15 mouse cellular contexts compared by ENCODE assay signal in the genomic region with DNA sequence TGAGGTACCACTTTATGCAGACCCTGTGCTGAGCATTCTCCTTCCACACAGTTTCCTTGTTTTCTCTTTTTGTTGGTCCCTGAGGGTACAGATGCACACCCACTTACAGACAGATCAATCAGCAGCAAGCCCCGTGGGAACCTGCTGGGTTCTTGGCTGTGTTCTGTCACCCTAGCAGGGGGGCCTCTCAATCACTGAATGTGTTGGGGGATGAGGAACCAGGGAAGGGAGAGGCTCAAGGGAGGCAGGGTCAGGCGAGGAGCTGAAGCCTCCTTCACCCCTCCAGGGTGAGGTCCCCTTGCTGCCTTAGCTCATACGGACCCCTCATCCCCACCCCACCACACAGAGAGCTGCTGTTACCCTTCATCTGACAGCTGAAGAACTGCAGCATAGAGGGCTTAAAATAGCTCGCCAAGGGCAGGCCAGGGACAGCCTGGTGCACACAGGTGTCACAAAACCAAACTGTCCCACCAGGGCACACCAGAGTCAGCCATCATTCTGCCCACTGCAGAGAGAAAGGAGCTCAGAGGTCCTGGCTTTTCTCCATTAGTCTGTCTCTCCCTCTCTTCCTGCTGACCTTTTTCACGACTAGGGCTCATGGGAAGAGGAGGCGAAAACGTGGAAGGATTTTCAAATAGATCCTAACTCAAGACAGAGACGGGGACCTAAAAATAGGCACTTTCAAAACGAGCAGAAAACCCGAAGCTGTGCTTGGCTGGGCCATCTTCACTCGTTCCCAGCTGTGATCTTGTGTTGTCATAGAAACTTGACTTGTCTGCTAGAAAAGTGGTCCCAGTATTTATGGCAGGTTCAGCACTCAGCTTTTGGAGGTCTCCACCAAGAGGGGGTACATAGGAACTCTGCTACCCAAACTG. TPM values are rescaled to one million over a fixed set of nuclear protein-coding genes. Genes with fewer than 3 reads are reported as not detected.
DNase-seq lines count a peak whose midpoint lies in the region; ATAC-seq and TF ChIP-seq lines count a peak whose summit lies in the region.
"Had no signal": no experiment of that assay in that cellular context is flagged by ENCODE, and none has a peak within 500 bp of the region (broad histone marks: within the 10 kb centered on the region; RNA-seq: fewer than 3 reads in every experiment).

No protein-coding gene starts in this region.

- H3K9ac ChIP-seq in hindbrain, embryonic 15.5 days = no peak overlapping the region
- no peak overlapping the region for H3K9ac ChIP-seq in hindbrain, embryonic 14.5 days
- H3K9ac ChIP-seq in heart, embryonic 12.5 days = no peak overlapping the region
- H3K9ac ChIP-seq: embryonic facial prominence, embryonic 15.5 days; liver, embryonic 13.5 days had no signal

- peaks cover 22% of the 10 kb centered on the region for H3K4me1 ChIP-seq in hindbrain, embryonic 15.5 days (replicated peaks)
- H3K4me1 ChIP-seq in hindbrain, embryonic 14.5 days (replicated peaks; ENCODE audit: control insufficient read depth, insufficient read depth, low read length) = peaks cover 13% of the 10 kb centered on the region
- peaks cover 27% of the 10 kb centered on the region for H3K4me1 ChIP-seq in heart, embryonic 12.5 days (replicated peaks)
- H3K4me1 ChIP-seq in olfactory bulb, adult 2 months (ENCODE audit: control insufficient read depth, insufficient read depth, low read length) = peaks cover 47% of the 10 kb centered on the region
- H3K4me1 ChIP-seq: embryonic facial prominence, embryonic 15.5 days; liver, embryonic 13.5 days had no signal

- H3K27me3 ChIP-seq in hindbrain, embryonic 15.5 days = no peaks in the 10 kb centered on the region
- no peaks in the 10 kb centered on the region for H3K27me3 ChIP-seq in hindbrain, embryonic 14.5 days (ENCODE audit: control insufficient read depth, insufficient read depth, low read length)
- H3K27me3 ChIP-seq in heart, embryonic 12.5 days (replicated peaks) = no peaks in the 10 kb centered on the region
- H3K27me3 ChIP-seq: embryonic facial prominence, embryonic 15.5 days; liver, embryonic 13.5 days had no signal

- no peak for TF ChIP-seq CTCF in olfactory bulb, adult 2 months (IDR thresholded peaks at IDR 0.05; ENCODE audit: insufficient read depth, low read depth, low read length)

- 46% methylated on average over 11 of the region's 11 CpGs for WGBS in hindbrain, embryonic 15.5 days
- 49% methylated on average over 11 of the region's 11 CpGs for WGBS in hindbrain, embryonic 14.5 days
- 25% methylated on average over 11 of the region's 11 CpGs for WGBS in heart, embryonic 12.5 days
- WGBS in olfactory bulb, adult 2 months = 12% methylated on average over 11 of the region's 11 CpGs

- H3K9me3 ChIP-seq in hindbrain, embryonic 15.5 days = no peaks in the 10 kb centered on the region
- H3K9me3 ChIP-seq in hindbrain, embryonic 14.5 days (ENCODE audit: control insufficient read depth, low read length) = no peaks in the 10 kb centered on the region
- H3K9me3 ChIP-seq in heart, embryonic 12.5 days (replicated peaks) = no peaks in the 10 kb centered on the region; the same call in 1 of the 2 replicates
- H3K9me3 ChIP-seq: embryonic facial prominence, embryonic 15.5 days; liver, embryonic 13.5 days had no signal

- no peak overlapping the region for H3K4me2 ChIP-seq in hindbrain, embryonic 15.5 days
- no peak overlapping the region for H3K4me2 ChIP-seq in hindbrain, embryonic 14.5 days (replicated peaks)
- H3K4me2 ChIP-seq in heart, embryonic 12.5 days = peak overlapping the region; percentile 22
- H3K4me2 ChIP-seq: embryonic facial prominence, embryonic 15.5 days; liver, embryonic 13.5 days had no signal

- no peak for ATAC-seq in hindbrain, embryonic 15.5 days (ENCODE audit: low FRiP score, low read depth)
- ATAC-seq in hindbrain, embryonic 14.5 days (ENCODE audit: low FRiP score) = no peak
- peak; percentile 43; the same call in 1 of the 2 replicates for ATAC-seq in heart, embryonic 12.5 days (ENCODE audit: insufficient number of reproducible peaks, low FRiP score)
- no peak for ATAC-seq in activated CD4-positive, CD25-positive, alpha-beta regulatory T cell, adult 4 months

- peaks cover 22% of the 10 kb centered on the region for H3K36me3 ChIP-seq in hindbrain, embryonic 15.5 days
- H3K36me3 ChIP-seq in hindbrain, embryonic 14.5 days (replicated peaks; ENCODE audit: control insufficient read depth, insufficient read depth) = peaks cover 9% of the 10 kb centered on the region
- H3K36me3 ChIP-seq in heart, embryonic 12.5 days = no peaks in the 10 kb centered on the region
- H3K36me3 ChIP-seq: embryonic facial prominence, embryonic 15.5 days; liver, embryonic 13.5 days had no signal

- no peak overlapping the region for H3K4me3 ChIP-seq in hindbrain, embryonic 15.5 days
- H3K4me3 ChIP-seq in hindbrain, embryonic 14.5 days (replicated peaks; ENCODE audit: low read length) = no peak overlapping the region
- H3K4me3 ChIP-seq in heart, embryonic 12.5 days = no peak overlapping the region
- no peak overlapping the region for H3K4me3 ChIP-seq in olfactory bulb, adult 2 months (ENCODE audit: insufficient read depth, low read depth, low read length)
- H3K4me3 ChIP-seq: embryonic facial prominence, embryonic 15.5 days; liver, embryonic 13.5 days had no signal

- no peak for DNase-seq in hindbrain, embryonic 14.5 days (ENCODE audit: low spot score)
- DNase-seq in right cerebral cortex, postnatal 10 days (ENCODE audit: low spot score in 2 of 2) = peak; percentile 70 to 86
- no peak for DNase-seq in right cerebral cortex, adult 2 months (ENCODE audit: low spot score in 2 of 2)
- no peak for DNase-seq in kidney, adult 11 months
- DNase-seq: cerebellum, postnatal 36 days; gastrocnemius, postnatal 36 days; kidney, adult 8-10 months; liver, embryonic 13.5 days; lung, postnatal 4 days; right cerebral cortex, postnatal 14 days had no signal

- peak overlapping the region; percentile 54 for H3K27ac ChIP-seq in hindbrain, embryonic 15.5 days (replicated peaks)
- H3K27ac ChIP-seq in hindbrain, embryonic 14.5 days = no peak overlapping the region; the same call in 1 of the 2 replicates
- peak overlapping the region; percentile 63 for H3K27ac ChIP-seq in heart, embryonic 12.5 days (ENCODE audit: poor library complexity, severe bottlenecking)
- H3K27ac ChIP-seq in olfactory bulb, adult 2 months (ENCODE audit: insufficient read depth, low read depth, low read length) = peak overlapping the region; percentile 68
- H3K27ac ChIP-seq: embryonic facial prominence, embryonic 15.5 days; liver, embryonic 13.5 days had no signal

- TF ChIP-seq POLR2A in olfactory bulb, adult 2 months (IDR thresholded peaks at IDR 0.05; ENCODE audit: insufficient read depth, low read depth, low read length) = no peak

RNA-seq across cellular contexts. Expression of gene Ppp2r2c, which starts 55.8 kb away (rescaled TPM):
- polyA plus RNA-seq in hindbrain, embryonic 15.5 days (2015; fragmentation: Nextera tagmentation; extraction: Ambion mirVana) = 63.0 and 72.5 TPM in 2 replicates
- 63.6 and 78.4 TPM in 2 replicates for polyA plus RNA-seq in hindbrain, embryonic 14.5 days (2014; fragmentation: Nextera tagmentation; extraction: Ambion mirVana)
- polyA plus RNA-seq in heart, embryonic 12.5 days (2016; fragmentation: Nextera tagmentation; extraction: Ambion mirVana) = 0.04 and 0.14 TPM in 2 replicates
- polyA plus RNA-seq in olfactory bulb, adult 2 months (2012; ENCODE audit: insufficient read depth, insufficient read length, low replicate concordance, missing spikeins) = 124 TPM in 1 of 2 replicates, not detected in the other
- polyA plus RNA-seq in activated CD4-positive, CD25-positive, alpha-beta regulatory T cell, adult 4 months (2017; shearing (Covaris generic)) = not detected

Comparison
In these comparisons a context has a peak if more than half of its experiments do, and no peak if none do; other contexts are left out.
1. DNase-seq: peak in right cerebral cortex, postnatal 10 days (2 of 2); none in hindbrain, embryonic 14.5 days (single experiment), right cerebral cortex, adult 2 months (0 of 2) and kidney, adult 11 months (single experiment).